Mouse (Mus musculus) thymus, adult 18-20 months (tissue): Measurements from ENCODE around the gene Fubp3.

Experiments
- DNase-seq, 2 experiments: peaks; one replicate each; pipeline ENCODE4 v3.0.0; 2022; ENCODE audit warnings: mixed read lengths in 2 of 2

Gene Fubp3

GRCm38 (mm10) chr2:31633531-31633930 is 61.1 kb downstream of the Fubp3 start:
- no peak for DNase-seq

- DNase-seq = no peak
Measured at GRCm38 (mm10) chr2:31635281-31636137, 63.1 kb downstream of the Fubp3 start.

GRCm38 (mm10) chr2:31636138-31636741 is 63.8 kb downstream of the Fubp3 start:
- no peak for DNase-seq

- DNase-seq = no peak
Measured at GRCm38 (mm10) chr2:31636742-31637141, 64.3 kb downstream of the Fubp3 start.

- no peak for DNase-seq
Measured at GRCm38 (mm10) chr2:31637311-31637710, 64.9 kb downstream of the Fubp3 start.

- DNase-seq = no peak
Measured at GRCm38 (mm10) chr2:31637807-31638206, 65.4 kb downstream of the Fubp3 start.

GRCm38 (mm10) chr2:31638581-31639465 is 66.4 kb downstream of the Fubp3 start:
- DNase-seq = no peak

GRCm38 (mm10) chr2:31639466-31639760 is 67.0 kb downstream of the Fubp3 start:
- no peak for DNase-seq

- DNase-seq = no peak
Measured at GRCm38 (mm10) chr2:31639901-31640608, 67.6 kb downstream of the Fubp3 start, which contains the start of gene Prdm12. TSS of gene Prdm12 (plus strand) at chr2:31640037.

GRCm38 (mm10) chr2:31640609-31641507 is 68.4 kb downstream of the Fubp3 start:
- no peak for DNase-seq

GRCm38 (mm10) chr2:31641508-31641830 is 69.0 kb downstream of the Fubp3 start:
- DNase-seq = no peak

- no peak for DNase-seq
Measured at GRCm38 (mm10) chr2:31641929-31642328, 69.5 kb downstream of the Fubp3 start.

GRCm38 (mm10) chr2:31653971-31654853 is 81.8 kb downstream of the Fubp3 start:
- no peak for DNase-seq

GRCm38 (mm10) chr2:31654854-31655559 is 82.6 kb downstream of the Fubp3 start:
- DNase-seq = no peak

GRCm38 (mm10) chr2:31656374-31656773 is 83.9 kb downstream of the Fubp3 start:
- no peak for DNase-seq

- DNase-seq = no peak
Measured at GRCm38 (mm10) chr2:31662939-31663803, 90.7 kb downstream of the Fubp3 start.

GRCm38 (mm10) chr2:31663804-31664180 is 91.3 kb downstream of the Fubp3 start:
- DNase-seq = no peak
